Mouse (Mus musculus) natural killer cell, adult 2 months (primary cell): ENCODE measurements around the gene Prpf19.

Experiments
- DNase-seq, 2 experiments: peaks; one replicate each; pipeline ENCODE4 v3.0.0; 2022; ENCODE audit warnings: low spot score in 2 of 2

Prpf19 gene

GRCm38 (mm10) chr19:10895708-10896107 is 677 bp downstream of the Prpf19 start:
- DNase-seq: no peak

- no peak for DNase-seq
Observed at GRCm38 (mm10) chr19:10896849-10897248, 1.8 kb downstream of the Prpf19 start.

GRCm38 (mm10) chr19:10897491-10897890 is 2.5 kb downstream of the Prpf19 start:
- no peak for DNase-seq

GRCm38 (mm10) chr19:10900315-10900714 is 5.3 kb downstream of the Prpf19 start:
- no peak for DNase-seq

GRCm38 (mm10) chr19:10901046-10901445 is 6.0 kb downstream of the Prpf19 start:
- no peak for DNase-seq

GRCm38 (mm10) chr19:10904512-10904911 is 9.5 kb downstream of the Prpf19 start:
- DNase-seq: no peak

GRCm38 (mm10) chr19:10904927-10905727 is 10.1 kb downstream of the Prpf19 start:
- no peak for DNase-seq

GRCm38 (mm10) chr19:10905728-10906000 is 10.6 kb downstream of the Prpf19 start:
- DNase-seq: no peak

GRCm38 (mm10) chr19:10907891-10908290 is 12.9 kb downstream of the Prpf19 start:
- DNase-seq: peak; percentile 24 to 55

- no peak for DNase-seq
Observed at GRCm38 (mm10) chr19:10909087-10909721, 14.2 kb downstream of the Prpf19 start.

- DNase-seq: no peak
Observed at GRCm38 (mm10) chr19:10914291-10914690, 19.3 kb downstream of the Prpf19 start.

- no peak for DNase-seq
Observed at GRCm38 (mm10) chr19:10914870-10915269, 19.8 kb downstream of the Prpf19 start.

- DNase-seq: no peak
Observed at GRCm38 (mm10) chr19:10916506-10916905, 21.5 kb downstream of the Prpf19 start.

- no peak for DNase-seq
Observed at GRCm38 (mm10) chr19:10918321-10918991, 23.4 kb downstream of the Prpf19 start.

GRCm38 (mm10) chr19:10920532-10920931 is 25.5 kb downstream of the Prpf19 start, which contains the start of gene Zp1:
TSS of gene Zp1 (minus strand) at chr19:10920632.
- no peak for DNase-seq

- no peak for DNase-seq
Observed at GRCm38 (mm10) chr19:10921058-10921457, 26.0 kb downstream of the Prpf19 start.

GRCm38 (mm10) chr19:10924220-10924619 is 29.2 kb downstream of the Prpf19 start:
- no peak for DNase-seq

- no peak for DNase-seq
Observed at GRCm38 (mm10) chr19:10926123-10926621, 31.1 kb downstream of the Prpf19 start.

GRCm38 (mm10) chr19:10926666-10927065 is 31.6 kb downstream of the Prpf19 start:
- DNase-seq: no peak

GRCm38 (mm10) chr19:10930641-10931040 is 35.6 kb downstream of the Prpf19 start:
- DNase-seq: no peak

GRCm38 (mm10) chr19:10935029-10935428 is 40.0 kb downstream of the Prpf19 start:
- no peak for DNase-seq

- DNase-seq: no peak
Observed at GRCm38 (mm10) chr19:10936077-10936476, 41.0 kb downstream of the Prpf19 start.

- no peak for DNase-seq
Observed at GRCm38 (mm10) chr19:10937110-10937563, 42.1 kb downstream of the Prpf19 start, which contains the start of gene Ptgdr2. TSS of gene Ptgdr2 (plus strand) at chr19:10937160.
